Mouse (Mus musculus) megakaryocyte-erythroid progenitor cell, adult 5-6 weeks (primary cell): ENCODE results near the gene Srgap1. TPM values are rescaled to one million over a fixed set of nuclear protein-coding genes. Genes with fewer than 3 reads are reported as not detected.

Experiments
- ATAC-seq: replicated peaks from 2 replicates; pipeline ENCODE4 v1.8.0; 2016; ENCODE audit warnings: mild to moderate bottlenecking, inconsistent platforms; ENCODE audit not compliant: severe bottlenecking, poor library complexity, low FRiP score, low TSS enrichment
- total RNA-seq, 2 experiments: library from RNA; stranded (forward) in 1 of 2; stranded (reverse) in 1 of 2; fragments of 200-1000, 215-1000 nt in 1 of 2; fragments of >200 nt in 1 of 2; fragmentation: Nextera tagmentation in 1 of 2; gene quantifications; 2 replicates each; pipeline ENCODE4 v1.2.3; 2014 to 2017

The Srgap1 gene
- total RNA-seq, 2 experiments from 2014 or later: 0.07 TPM; not detected in 1

DNA sequence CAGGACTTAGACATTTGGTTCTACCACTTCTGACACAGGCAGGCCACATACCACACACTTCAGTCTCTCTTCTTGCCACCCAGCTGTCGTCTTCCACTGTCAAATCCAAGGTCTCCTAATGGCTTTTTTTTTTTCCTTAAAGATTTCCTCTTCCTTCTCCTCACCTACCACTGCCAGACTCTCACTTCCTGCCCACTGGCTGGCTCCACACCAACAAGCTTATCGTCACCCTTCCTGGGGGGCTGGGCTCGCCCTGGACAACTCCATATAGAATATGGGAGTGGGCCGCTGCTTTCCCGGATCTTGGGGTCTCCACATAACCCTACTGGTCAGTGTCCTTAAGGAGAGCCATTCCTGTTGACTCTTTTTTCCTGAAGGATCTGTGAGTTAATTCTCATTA, 26.9 kb downstream of the Srgap1 start:
- ATAC-seq: no peak

DNA sequence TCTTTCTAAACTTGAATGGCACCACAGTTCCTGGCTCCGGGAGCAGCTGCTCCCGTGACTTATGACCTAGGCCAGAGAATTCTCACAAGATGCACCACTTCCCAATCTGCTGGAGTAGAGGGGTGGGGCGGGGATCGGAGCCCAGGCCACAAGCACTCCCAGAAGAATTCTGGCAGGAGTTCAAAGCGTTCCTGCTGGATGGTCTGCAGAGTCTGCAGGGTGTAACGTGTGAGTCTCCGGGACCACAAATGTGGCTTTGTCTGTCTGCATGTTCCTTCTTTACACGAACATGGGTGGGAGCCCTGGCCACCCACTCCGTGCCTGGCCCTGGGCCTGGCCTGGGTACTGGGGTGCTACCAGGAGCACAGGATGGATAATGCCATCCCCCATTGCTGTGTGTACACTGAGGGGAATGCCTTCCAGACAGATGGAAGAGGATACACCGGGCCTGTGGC, 28.5 kb downstream of the Srgap1 start:
- ATAC-seq: no peak

DNA sequence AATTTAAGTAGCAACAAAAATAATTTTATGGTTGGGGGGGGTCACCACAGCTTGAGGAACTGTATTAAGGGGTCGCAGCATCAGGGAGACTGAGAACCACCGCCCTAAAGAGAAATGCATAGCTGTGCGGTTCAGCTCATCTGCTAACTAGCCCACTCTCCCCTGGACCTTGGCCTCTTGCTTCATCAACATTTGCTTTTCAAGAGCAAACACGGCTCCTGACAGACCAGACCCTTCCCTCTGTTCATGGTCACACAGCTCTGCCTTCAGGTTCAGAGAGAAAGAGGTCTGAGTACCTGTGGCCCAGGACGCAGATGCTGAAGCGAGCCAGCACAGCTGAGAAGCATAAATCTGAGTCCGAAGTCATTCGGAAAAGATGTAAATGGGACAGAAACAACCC, 29.4 kb downstream of the Srgap1 start:
- no peak for ATAC-seq

GRCm38 (mm10) chr10:122017063-122017462, 30.1 kb downstream of the Srgap1 start:
- ATAC-seq: no peak

DNA sequence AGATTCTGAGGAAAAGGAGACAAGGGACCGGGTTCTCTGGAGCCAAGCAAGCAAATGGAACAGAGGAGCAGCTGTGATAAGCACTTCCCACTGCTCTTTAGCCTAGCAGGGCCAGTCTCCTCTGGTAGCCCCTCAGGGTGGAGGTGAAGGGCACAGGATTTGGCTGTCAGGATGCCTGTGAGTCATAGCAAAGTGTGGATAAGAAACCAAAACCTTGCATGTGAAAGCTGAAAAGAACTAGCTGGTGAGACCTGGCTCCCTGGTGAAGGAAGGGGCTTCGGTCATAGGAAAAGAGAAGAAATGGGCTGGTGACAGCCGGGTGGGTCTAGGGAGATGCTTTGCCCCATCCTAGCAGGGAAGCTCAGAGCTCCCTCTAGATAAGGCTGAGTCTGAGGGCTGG, 30.5 kb downstream of the Srgap1 start:
- no peak for ATAC-seq

DNA sequence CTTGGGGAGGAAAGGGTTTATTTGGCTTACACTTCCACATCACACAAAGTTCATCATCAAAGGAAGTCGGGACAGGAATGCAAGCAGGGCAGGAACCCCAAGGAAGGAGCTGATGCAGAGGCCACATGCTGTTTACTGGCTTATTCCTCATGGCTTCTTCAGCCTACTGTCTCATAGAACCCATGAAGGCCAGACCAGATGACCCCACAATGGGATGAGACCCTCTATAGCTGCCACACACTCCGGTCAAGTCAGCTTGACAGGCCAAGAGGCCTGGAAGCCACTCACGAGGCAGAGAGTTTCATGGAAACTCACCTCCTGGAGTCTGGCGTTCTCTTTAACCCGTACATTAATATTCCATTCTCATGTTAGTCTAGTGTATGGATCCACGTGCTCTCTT, 34.8 kb downstream of the Srgap1 start:
- ATAC-seq: no peak

- ATAC-seq: peak; percentile 79
Measured at GRCm38 (mm10) chr10:122008731-122009391, 38.3 kb downstream of the Srgap1 start.

DNA sequence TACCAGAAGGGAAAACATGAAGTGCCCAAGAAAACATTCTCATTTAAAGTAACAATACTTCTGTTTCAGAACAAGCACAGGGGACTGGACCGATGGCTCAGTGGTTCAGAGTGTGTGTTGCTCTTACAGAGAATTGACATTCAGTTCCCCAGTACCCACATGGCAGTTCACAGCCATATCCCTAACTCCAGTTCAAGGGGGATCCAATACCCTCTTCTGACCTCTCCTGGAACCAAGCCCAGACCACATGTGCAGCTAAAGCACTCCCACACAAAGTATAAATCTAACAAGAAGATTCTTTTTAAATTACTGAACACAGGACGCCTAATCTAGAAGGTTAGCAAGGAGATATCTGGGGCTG, 38.8 kb downstream of the Srgap1 start:
- peak; percentile 21; the same call in 1 of the 2 replicates for ATAC-seq

DNA sequence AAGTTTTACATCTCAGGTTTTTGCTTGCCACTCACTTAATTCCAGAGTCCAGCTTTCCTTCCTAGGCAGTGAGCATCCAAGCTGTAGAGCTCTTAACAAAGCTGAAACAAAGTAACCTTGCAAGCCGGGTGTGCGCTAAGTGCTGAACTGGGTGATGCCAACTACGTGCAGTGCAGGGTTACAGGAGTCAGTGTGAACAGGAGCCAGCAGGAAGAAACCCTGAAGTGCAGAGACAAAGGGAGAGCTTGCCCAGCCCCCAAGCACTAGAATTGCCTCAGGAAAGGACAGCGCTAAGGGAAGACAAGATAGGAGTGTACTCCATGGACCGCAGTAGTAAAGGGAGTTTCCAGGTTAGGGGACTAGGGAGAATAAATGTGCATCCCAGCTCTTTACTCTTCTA, 40.5 kb downstream of the Srgap1 start:
- ATAC-seq: no peak

GRCm38 (mm10) chr10:122006151-122006550, 41.0 kb downstream of the Srgap1 start:
- ATAC-seq: no peak

- ATAC-seq: peak; percentile 51; the same call in 1 of the 2 replicates
Measured at GRCm38 (mm10) chr10:122005560-122005959, 41.6 kb downstream of the Srgap1 start.

GRCm38 (mm10) chr10:122002930-122003329, 44.2 kb downstream of the Srgap1 start:
- no peak for ATAC-seq

- no peak for ATAC-seq
Measured at GRCm38 (mm10) chr10:121998806-121999205, 48.3 kb downstream of the Srgap1 start.

- ATAC-seq: no peak
Measured at GRCm38 (mm10) chr10:121996500-121996899, 50.6 kb downstream of the Srgap1 start.

GRCm38 (mm10) chr10:121995448-121995847, 51.7 kb downstream of the Srgap1 start:
- ATAC-seq: 0 out of 2 replicates have a peak, but pooled peaks have one; percentile 19

DNA sequence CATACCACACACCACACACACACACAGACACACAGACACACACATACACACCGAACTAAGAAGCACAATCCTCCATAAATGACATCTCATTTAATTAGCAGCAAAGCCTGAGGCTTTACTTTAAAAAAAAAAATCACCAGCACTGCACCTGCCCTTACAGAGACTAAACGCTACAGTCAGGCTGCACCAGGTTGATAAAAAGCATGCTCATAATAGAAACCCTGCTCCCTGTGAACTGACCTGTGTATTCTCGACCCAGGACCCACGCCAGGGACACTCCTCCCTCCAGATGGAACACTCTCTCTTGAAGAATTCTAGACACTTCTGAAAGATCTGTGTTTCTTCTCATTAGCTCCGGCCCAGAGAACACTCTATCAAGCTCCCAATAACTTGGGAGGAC, 52.5 kb downstream of the Srgap1 start:
- peak; percentile 93 for ATAC-seq

GRCm38 (mm10) chr10:121992609-121993008, 54.5 kb downstream of the Srgap1 start:
- no peak for ATAC-seq

DNA sequence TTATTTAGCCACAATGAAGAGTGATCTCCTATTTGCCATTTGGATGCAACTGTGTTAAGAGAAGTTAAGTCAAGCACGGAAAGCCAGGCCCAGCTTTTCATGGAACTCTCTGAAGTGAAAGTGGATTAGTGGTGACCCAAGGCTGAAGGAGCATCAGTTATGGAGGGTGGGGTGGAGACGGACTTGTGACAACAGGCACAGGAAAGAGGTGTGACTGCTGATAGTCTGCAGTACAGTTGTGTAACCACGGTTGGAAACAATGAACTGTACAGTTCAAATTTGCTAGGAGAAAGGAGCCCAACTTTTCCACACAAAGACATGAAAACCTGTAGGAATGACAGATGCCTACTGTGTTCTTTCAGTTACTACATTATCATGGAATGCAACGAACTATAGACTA, 60.1 kb downstream of the Srgap1 start:
- no peak for ATAC-seq

DNA sequence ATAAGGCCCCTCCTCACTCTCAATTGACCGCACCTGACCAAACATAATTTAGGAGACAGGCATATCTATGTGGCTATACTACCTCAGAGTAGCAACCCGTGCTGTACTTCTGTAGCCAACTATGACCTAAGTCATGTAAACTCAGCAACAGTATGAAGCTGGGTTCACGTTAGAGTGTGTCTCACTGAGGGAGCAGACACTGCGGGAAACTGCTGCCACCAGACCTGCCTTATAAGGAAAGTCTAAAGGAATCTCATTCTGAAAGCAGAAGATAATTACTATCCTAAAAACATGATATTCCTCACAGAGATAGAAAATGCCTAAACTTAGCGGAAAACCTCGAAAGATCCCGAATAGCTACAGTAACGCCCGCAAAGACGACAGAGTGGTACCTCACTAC, 62.2 kb downstream of the Srgap1 start:
- ATAC-seq: no peak

DNA sequence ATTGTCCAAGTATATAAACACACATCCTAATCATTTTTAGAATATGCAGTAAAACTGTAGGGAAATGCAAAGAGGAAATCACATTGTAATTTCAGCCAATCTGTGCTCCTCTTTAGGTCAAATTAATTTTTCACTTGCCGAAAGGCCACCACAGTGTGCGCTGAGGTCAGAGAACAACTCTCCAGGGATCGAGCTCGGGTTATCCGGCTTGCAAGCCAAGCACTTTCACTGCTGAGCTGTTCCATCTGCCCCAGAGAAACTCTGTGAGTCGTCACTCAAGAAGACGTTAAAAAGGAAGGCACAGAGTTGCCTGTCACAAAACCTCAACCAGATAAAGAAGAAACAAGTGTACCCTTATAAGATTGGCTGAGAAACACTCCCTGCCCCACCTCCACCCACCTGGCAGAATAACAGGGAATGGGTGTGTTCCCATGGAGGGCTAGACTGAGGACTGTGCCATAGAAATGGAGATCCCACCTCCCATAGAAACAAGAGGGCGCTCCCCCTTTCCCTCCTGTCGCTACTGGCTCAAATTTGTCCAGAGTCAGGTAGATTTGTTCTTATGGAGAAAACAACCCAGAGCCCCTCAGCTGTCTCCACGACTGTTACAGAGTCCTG, 63.0 kb downstream of the Srgap1 start:
- ATAC-seq: peak; percentile 27

DNA sequence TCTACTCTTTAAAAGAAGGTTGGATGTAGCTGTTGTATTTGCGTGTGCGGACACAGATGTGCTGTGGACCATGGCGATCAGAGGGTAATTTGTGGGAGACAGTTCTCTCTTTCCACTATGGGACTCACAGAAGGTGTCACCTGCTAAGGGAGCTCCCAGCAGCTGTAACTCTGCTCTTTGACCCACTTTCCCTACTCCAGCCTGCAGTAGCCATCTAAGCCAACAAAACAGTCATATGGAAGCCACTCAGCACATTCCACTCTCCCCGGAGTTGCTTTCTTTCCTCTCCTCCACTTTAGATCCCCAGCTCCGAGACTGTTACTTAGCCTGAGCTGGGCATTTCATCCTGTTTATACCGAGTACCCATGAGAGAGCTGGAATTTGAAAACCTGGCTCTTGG, 71.8 kb downstream of the Srgap1 start:
- no peak for ATAC-seq
